Mouse (Mus musculus) liver, adult 2 months (tissue): ENCODE results near the gene Pla2g4d.

ENCODE experiments used
- CTCF ChIP-seq: fragments of 200-500 bp; IDR thresholded peaks from 2 replicates; pipeline ENCODE4 v1.5.1; 2011; ENCODE audit warnings: low read depth, low read length, control low read depth
- POLR2A ChIP-seq: fragments of 200-500 bp; IDR thresholded peaks from 2 replicates; pipeline ENCODE4 v1.6.1; 2011; ENCODE audit warnings: low read length, control low read depth; ENCODE audit not compliant: insufficient read depth; ENCODE audit errors: extremely low read depth

GRCm38 (mm10) chr2:120296160-120296559, 7.2 kb upstream of the Pla2g4d start:
- TF ChIP-seq CTCF (no peak), POLR2A (no peak)
